Mouse (Mus musculus) thymus, postnatal 36 days (tissue): Measurements from ENCODE around the gene Gdpd4.

ENCODE experiments used
- DNase-seq, 2 experiments: peaks; one replicate each; pipeline ENCODE4 v3.0.0; 2022; ENCODE audit warnings: mixed read lengths in 2 of 2

Gdpd4 gene

DNA sequence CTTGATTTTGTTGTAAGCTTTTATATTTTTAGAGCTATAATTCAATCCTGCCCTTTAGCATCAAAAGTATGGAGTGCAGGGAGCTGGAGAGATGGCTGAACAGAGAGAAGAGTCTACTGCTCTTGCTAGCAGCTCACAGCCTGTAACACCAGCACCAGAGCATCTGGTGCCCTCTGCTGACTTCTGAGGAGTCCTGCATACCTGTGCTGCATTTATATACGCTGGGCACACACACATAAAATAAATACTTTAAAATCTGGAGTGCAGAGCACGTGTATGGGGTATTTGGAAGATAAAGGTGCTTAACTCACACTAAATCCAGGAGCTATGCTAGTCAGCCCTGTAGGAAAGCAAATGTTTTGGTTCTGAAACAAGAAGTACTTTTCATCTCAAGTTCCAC lies 166.6 kb downstream of the Gdpd4 start:
- DNase-seq, result no peak

DNA sequence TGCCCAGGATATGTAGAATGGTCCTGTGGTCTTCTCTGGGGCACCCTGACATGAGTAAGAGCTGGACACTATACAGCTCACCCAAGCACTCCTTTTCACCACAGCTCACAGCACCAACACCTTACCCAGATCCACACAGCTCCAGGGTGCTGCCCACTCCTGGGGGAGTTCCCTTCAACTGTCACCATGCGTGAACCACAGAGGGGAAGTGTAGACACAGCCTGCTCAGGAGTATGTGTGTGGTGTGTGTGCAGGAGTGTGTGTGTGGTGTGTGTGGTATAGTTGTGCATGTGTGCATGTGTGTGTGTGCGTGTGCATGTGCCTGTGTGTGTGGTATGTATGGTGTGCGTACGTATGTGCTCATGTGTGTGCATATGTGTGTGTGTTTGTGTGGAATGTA lies 176.1 kb downstream of the Gdpd4 start:
- DNase-seq, result no peak

DNA sequence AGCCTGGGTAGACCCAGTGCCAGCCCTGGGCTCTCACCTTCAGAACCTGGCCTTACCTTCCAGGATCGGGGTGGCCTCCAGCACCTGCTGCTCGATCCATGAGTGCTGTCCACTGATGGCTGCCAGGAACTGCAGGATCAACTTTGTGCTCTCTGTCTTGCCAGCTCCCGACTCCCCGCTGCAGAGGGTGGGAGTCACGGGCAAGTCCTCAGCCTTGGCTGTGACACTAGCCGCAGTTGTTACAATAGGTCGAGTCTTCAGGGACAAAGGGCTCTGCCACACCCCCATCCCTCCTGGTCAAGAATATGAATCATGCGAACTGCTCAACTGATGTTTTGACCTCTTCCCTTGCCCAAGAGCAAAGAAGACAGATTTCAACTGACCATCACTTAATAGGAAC lies 177.8 kb downstream of the Gdpd4 start:
- DNase-seq, result no peak
